Mouse (Mus musculus): ENCODE results near the gene Usp54. TPM values are rescaled to one million over a fixed set of nuclear protein-coding genes. Genes with fewer than 3 reads are reported as not detected.
A peak's percentile ranks its signal among the peaks of the same experiment; 100 is the strongest.

The Usp54 gene
- polyA plus RNA-seq, 1 experiment from 2014 or later: 1.0 TPM

DNA sequence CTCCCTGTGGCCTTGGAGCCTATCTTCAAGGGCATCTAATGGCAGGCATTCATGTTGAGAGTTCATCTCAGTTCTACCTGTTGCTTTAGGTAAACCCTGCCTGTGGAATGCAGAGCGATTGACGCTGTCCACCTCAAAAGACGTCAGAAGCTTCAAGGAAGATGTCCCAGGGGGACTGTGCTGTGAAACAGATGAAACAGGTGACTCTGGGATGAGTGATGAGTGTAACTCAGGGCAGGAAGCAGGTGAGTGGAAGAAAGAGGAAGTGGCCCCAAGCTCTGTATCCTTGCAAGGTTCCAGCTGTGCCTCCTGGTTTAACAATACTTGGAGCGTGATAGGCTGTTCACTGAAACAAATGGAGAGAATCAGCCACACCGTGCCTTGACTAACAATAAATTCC lies 79.0 kb downstream of the Usp54 start:
- no peak overlapping the region for H3K27ac ChIP-seq
- DNase-seq (no peak), ATAC-seq (ENCODE audit: low read depth) (no peak)
- H3K9ac ChIP-seq: no peak overlapping the region
- no peak overlapping the region for H3K4me3 ChIP-seq (replicated peaks)
- 0 out of 2 replicates have a peak, but pooled peaks cover 9% of the 10 kb centered on the region for H3K4me1 ChIP-seq (replicated peaks)
- no peak overlapping the region for H3K4me2 ChIP-seq
- no peaks in the 10 kb centered on the region for H3K9me3 ChIP-seq (replicated peaks)
- peaks cover 19% of the 10 kb centered on the region for H3K36me3 ChIP-seq
- H3K27me3 ChIP-seq: peaks cover 6% of the 10 kb centered on the region; the same call in 1 of the 2 replicates
- WGBS (ENCODE audit: insufficient replicate concordance): 85% methylated on average over 5 of the region's 5 CpGs

DNA sequence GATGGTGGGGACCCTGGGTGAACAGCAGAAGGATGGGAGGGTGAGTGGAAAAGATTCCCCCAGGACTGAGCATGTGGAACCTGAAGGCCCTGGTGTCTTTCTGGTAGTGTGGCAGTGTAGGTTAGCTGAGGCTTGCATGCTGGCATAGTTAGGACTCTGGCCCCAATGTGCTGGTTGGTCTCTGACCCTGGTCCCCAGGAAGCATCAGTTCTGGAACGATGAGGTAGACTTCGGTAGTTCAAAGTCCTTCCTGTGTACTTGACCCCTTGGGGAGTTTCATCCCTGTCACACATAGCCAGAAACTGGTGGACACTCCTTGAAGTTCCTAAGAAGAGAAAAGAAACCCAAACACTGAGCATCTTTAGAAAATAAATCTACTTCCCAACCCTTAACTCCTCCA lies 90.7 kb downstream of the Usp54 start:
- no peak overlapping the region for H3K4me2 ChIP-seq
- H3K9me3 ChIP-seq (replicated peaks): no peaks in the 10 kb centered on the region
- no peaks in the 10 kb centered on the region for H3K27me3 ChIP-seq
- DNase-seq (no peak), ATAC-seq (ENCODE audit: low read depth) (no peak)
- H3K4me1 ChIP-seq (replicated peaks): peaks cover 15% of the 10 kb centered on the region
- no peak overlapping the region for H3K9ac ChIP-seq
- 0 out of 2 replicates have a peak, but pooled peaks cover 6% of the 10 kb centered on the region for H3K36me3 ChIP-seq
- H3K27ac ChIP-seq: no peak overlapping the region
- no peak overlapping the region for H3K4me3 ChIP-seq (replicated peaks)
- 76% methylated on average over 2 of the region's 2 CpGs for WGBS (ENCODE audit: insufficient replicate concordance)

DNA sequence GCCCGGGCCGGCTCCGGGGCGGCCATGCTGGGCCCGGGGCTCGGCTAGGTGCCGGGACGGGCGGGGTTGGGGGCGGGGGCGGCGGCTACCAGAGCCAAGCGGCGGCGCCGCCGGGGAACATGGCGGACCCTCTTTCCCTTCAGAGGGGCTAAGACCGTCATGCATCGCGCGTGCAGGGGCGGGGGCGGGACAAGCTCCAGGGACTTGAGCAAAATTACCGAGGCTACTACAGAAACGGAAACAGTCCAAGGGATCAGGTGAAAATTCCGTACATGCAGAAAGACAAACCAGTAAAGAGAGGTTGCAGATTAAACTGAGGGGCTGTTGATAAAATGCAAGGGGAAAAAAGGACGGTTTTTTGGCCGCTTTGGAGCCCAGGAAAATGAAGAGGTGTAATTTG lies 94.4 kb downstream of the Usp54 start, which contains the start of gene Ppp3cb:
Gene Ppp3cb, minus strand, starts transcription at position 159 of the 400 bp plus-strand sequence.
- ATAC-seq (ENCODE audit: low read depth) (peak; percentile 70), DNase-seq (peak; percentile 72)
- H3K4me3 ChIP-seq (replicated peaks): peak within 1 kb of the TSS; percentile 78
- H3K4me2 ChIP-seq: peak within 1 kb of the TSS; percentile 70
- no peaks in the 10 kb centered on the region for H3K9me3 ChIP-seq (replicated peaks)
- H3K4me1 ChIP-seq (replicated peaks): peaks cover 41% of the 10 kb centered on the region
- under 1% methylated on average over 27 of the region's 29 CpGs for WGBS (ENCODE audit: insufficient replicate concordance)
- no peaks in the 10 kb centered on the region for H3K27me3 ChIP-seq
- peak within 1 kb of the TSS; percentile 93 for H3K9ac ChIP-seq
- peak within 1 kb of the TSS; percentile 98 for H3K27ac ChIP-seq
- H3K36me3 ChIP-seq: peaks cover 12% of the 10 kb centered on the region

DNA sequence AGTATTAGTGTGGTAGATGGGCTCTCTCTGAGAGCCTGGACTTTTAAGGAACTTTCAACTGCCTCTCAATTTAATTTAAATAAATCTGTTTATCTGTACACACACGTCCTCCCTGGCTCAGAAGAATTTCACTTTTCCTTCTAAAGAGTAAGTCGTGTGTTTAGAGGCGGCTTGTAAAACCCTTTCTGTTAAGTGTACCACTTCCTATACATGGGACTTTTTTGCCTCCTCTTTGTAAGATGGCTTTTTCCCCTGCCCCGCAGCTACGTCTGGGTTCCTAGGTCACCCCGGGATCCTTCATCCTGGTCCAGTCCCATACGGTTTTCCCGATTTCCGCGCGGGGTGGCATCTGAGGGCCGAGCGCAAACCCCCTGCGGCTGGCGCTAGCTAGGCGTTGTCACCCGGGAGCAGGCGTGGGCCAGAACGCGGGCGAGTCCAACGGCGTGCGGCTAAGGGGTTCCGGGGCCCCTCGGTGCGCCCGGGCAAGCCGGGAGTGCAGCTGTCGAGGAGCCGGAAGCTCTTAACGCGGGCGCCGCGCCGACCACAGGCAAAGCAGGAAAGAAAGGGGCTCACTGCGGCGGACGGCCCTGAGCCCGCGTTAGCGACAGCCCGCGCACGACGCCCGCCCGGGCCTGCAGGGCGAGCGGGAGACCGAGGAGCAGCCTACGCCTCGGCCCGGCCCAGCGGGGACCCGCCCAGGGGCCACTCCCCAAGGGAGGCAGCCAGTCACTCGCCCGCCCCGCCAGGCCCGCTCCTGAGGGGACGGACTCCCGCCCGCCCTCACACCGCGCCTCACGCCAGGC lies 95.1 kb downstream of the Usp54 start:
- peak overlapping the region; percentile 93 for H3K9ac ChIP-seq
- ATAC-seq (ENCODE audit: low read depth) (peak; percentile 99), DNase-seq (peak; percentile 94)
- under 1% methylated on average over 65 of the region's 67 CpGs for WGBS (ENCODE audit: insufficient replicate concordance)
- peaks cover 12% of the 10 kb centered on the region for H3K36me3 ChIP-seq
- no peaks in the 10 kb centered on the region for H3K27me3 ChIP-seq
- peak overlapping the region; percentile 98 for H3K27ac ChIP-seq
- no peaks in the 10 kb centered on the region for H3K9me3 ChIP-seq (replicated peaks)
- H3K4me2 ChIP-seq: peak overlapping the region; percentile 70
- peaks cover 45% of the 10 kb centered on the region for H3K4me1 ChIP-seq (replicated peaks)
- H3K4me3 ChIP-seq (replicated peaks): peak overlapping the region; percentile 78

DNA sequence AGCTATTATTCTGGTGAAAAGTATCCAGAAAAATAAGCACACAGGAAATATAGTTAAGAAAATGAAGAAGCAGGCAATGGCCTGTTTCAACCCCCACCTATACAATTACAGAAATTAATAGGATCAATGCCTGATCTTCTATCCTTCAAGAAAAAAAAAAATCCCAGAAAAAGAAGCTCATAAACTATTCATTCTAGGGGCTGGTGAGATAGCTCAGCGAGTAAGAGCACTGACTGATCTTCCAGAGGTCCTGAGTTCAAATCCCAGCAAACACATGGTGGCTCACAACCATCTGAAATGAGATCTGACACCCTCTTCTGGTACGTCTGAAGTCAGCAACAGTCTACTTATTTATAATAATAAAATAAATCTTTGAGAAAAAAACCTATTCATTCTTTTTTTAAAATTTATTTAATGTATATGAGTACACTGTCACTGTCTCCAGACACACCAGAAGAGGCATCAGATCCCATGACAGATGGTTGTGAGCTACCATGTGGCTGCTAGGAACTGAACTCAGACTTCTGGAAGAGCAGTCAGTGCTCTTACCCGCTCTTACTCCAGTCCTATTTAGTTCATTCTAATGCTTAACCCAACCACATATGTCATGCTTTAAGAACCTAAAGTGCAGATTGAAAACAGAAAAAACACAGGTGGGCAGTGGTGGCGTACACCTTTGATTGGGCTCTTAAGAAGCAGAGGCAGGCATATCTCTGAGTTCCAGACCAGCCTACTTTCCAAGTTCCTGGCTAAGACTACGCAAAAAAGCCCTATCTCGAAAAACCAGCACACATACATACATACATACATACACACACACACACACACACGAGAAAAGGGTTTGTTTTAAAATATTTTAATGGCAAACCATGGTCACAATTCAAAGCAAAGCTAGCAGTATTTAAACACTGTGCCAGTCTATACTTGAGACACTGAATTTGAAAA lies 96.1 kb downstream of the Usp54 start:
- Histone ChIP-seq H3K9ac (peak overlapping the region; percentile 93), H3K4me3 (replicated peaks) (peak overlapping the region; percentile 78), H3K4me1 (replicated peaks) (peaks cover 47% of the 10 kb centered on the region), H3K4me2 (peak overlapping the region; percentile 70), H3K36me3 (peaks cover 7% of the 10 kb centered on the region), H3K27me3 (no peaks in the 10 kb centered on the region), H3K9me3 (replicated peaks) (no peaks in the 10 kb centered on the region), H3K27ac (peak overlapping the region; percentile 98)
- WGBS (ENCODE audit: insufficient replicate concordance): 26% methylated on average over 7 of the region's 7 CpGs
- DNase-seq (peak; percentile 51), ATAC-seq (ENCODE audit: low read depth) (peak; percentile 49)

DNA sequence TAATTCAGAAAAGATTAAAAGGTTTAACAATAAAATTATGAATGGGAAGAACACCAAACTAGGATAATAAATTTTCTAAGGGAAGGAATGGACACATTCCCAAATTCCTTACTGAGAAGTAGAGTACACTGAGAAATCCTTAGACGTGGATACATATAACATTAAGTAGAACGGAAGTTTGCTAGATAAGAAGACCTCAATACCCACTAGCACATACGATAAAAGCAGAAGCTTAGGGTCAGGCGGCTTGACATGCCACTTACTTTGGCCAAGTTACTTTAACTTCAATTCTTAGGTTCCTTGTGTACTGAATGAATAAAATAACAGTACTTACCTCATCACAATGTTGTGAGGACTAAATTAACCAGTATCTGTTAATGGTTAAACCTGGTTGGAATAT lies 111.2 kb downstream of the Usp54 start:
- Histone ChIP-seq H3K9me3 (replicated peaks) (no peaks in the 10 kb centered on the region), H3K27ac (no peak overlapping the region), H3K9ac (no peak overlapping the region), H3K36me3 (0 out of 2 replicates have a peak, but pooled peaks cover 2% of the 10 kb centered on the region), H3K4me2 (no peak overlapping the region), H3K27me3 (no peaks in the 10 kb centered on the region), H3K4me3 (replicated peaks) (no peak overlapping the region), H3K4me1 (replicated peaks) (no peaks in the 10 kb centered on the region)
- 47% methylated on average over 4 of the region's 4 CpGs for WGBS (ENCODE audit: insufficient replicate concordance)
- ATAC-seq (ENCODE audit: low read depth): no peak
- DNase-seq: no peak

DNA sequence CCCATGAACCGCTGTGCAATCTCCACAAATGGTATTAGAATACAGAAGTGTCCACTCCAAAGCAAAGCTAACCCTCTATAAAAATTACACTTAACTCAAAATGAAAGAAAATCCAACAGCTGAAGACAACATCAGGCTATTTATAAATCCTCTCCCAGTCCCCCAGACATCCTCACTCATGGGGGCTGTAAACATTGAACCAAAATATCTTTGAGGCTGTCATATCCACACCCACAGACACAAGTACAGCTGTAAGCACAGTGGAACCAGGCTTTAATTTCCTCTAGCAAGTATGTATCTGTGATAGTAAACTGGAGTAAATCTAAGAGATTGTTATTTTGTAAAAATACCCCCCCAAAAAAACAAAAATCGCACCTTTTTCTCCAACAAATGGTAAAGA lies 120.7 kb downstream of the Usp54 start:
- DNase-seq (no peak), ATAC-seq (ENCODE audit: low read depth) (no peak)
- Histone ChIP-seq H3K9ac (no peak overlapping the region), H3K27ac (no peak overlapping the region), H3K4me1 (replicated peaks) (no peaks in the 10 kb centered on the region), H3K4me2 (no peak overlapping the region), H3K36me3 (peaks cover 29% of the 10 kb centered on the region), H3K4me3 (replicated peaks) (no peak overlapping the region), H3K9me3 (replicated peaks) (no peaks in the 10 kb centered on the region), H3K27me3 (no peaks in the 10 kb centered on the region)
- WGBS (ENCODE audit: insufficient replicate concordance): 92% methylated on average over 2 of the region's 2 CpGs

DNA sequence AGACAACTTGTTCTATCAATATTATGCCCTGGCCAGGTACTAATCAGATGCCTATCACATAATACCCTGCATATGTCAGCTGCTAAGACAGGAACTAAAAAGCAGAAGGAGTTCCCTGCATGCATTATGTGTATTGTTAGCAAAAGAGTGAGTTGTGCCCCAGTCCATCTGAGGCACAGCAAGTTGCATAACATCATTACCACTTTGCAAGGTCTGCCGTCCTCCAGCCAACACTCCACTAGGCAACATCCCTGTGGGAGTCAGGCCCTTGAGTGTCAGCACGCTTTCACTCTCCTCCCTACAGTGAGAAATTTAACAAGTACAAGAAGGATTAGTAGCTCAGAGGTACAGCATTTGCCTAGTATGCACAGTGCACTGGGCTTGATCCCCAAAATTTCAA lies 132.4 kb downstream of the Usp54 start:
- WGBS (ENCODE audit: insufficient replicate concordance): 78% methylated on average over 2 of the region's 2 CpGs
- no peaks in the 10 kb centered on the region for H3K9me3 ChIP-seq (replicated peaks)
- H3K4me2 ChIP-seq: no peak overlapping the region
- ATAC-seq (ENCODE audit: low read depth) (no peak), DNase-seq (no peak)
- no peak overlapping the region for H3K9ac ChIP-seq
- no peaks in the 10 kb centered on the region for H3K27me3 ChIP-seq
- H3K4me1 ChIP-seq (replicated peaks): no peaks in the 10 kb centered on the region
- no peak overlapping the region for H3K27ac ChIP-seq
- peaks cover 14% of the 10 kb centered on the region for H3K36me3 ChIP-seq
- H3K4me3 ChIP-seq (replicated peaks): no peak overlapping the region

DNA sequence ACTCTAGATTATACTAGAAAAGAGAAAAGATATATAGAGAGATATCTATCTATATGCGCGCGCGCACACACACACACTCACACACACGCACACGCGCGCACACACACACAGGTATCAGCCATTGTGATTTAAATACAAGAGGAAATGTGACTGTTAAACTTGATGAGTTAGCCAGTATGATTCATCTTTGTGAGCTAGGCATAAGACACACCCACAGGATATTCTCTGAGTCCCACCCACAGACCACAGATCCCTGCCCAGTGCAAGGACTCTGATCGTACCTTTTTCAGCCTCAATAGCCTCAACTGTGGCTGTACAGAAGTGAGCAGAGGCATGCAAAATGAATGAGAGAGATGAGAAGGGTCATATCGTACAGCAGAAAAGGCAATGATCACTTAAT lies 137.9 kb downstream of the Usp54 start:
- no peak for DNase-seq
- Histone ChIP-seq H3K27ac (no peak overlapping the region), H3K27me3 (no peaks in the 10 kb centered on the region), H3K9me3 (replicated peaks) (no peaks in the 10 kb centered on the region), H3K4me1 (replicated peaks) (no peaks in the 10 kb centered on the region), H3K4me3 (replicated peaks) (no peak overlapping the region), H3K36me3 (peaks cover 22% of the 10 kb centered on the region), H3K4me2 (no peak overlapping the region), H3K9ac (no peak overlapping the region)
- WGBS (ENCODE audit: insufficient replicate concordance): 85% methylated on average over 10 of the region's 10 CpGs
- no peak for ATAC-seq (ENCODE audit: low read depth)

DNA sequence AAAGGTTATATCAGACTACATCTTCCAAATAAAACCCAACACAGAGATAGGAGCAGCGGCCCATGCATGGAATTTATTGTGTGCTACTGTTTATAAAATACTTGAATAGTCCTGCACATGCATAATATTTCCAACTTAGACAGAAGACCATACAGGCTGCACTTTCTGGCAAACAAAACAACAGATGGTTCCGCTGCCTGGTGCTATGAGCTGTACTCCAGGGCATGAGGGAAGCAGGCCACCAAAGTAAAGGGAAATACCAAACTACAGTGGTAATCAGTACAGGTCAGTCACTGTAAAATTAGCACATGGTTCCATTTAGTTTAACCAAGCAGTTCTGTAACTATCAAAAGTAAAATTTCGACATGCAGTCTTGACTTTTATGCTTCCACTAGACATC lies 140.9 kb downstream of the Usp54 start:
- no peak overlapping the region for H3K27ac ChIP-seq
- H3K4me1 ChIP-seq (replicated peaks): no peaks in the 10 kb centered on the region
- no peak overlapping the region for H3K4me2 ChIP-seq
- no peak overlapping the region for H3K4me3 ChIP-seq (replicated peaks)
- WGBS (ENCODE audit: insufficient replicate concordance): 89% methylated on average over 3 of the region's 3 CpGs
- ATAC-seq (ENCODE audit: low read depth) (no peak), DNase-seq (no peak)
- no peak overlapping the region for H3K9ac ChIP-seq
- H3K27me3 ChIP-seq: no peaks in the 10 kb centered on the region
- H3K36me3 ChIP-seq: peaks cover 37% of the 10 kb centered on the region
- H3K9me3 ChIP-seq (replicated peaks): no peaks in the 10 kb centered on the region
